9 mouse cellular contexts compared by ENCODE assay signal in genomic region chr6:136463491-136463890, GRCm38 (mm10). TPM values are rescaled to one million over a fixed set of nuclear protein-coding genes. Genes with fewer than 3 reads are reported as not detected.
A peak's percentile ranks its signal among the peaks of the same experiment; 100 is the strongest.
DNase-seq lines count a peak whose midpoint lies in the region; ATAC-seq and TF ChIP-seq lines count a peak whose summit lies in the region.
"Had no signal": no experiment of that assay in that cellular context is flagged by ENCODE, and none has a peak within 500 bp of the region (broad histone marks: within the 10 kb centered on the region; RNA-seq: fewer than 3 reads in every experiment).

No protein-coding gene starts in this region.

- H3K27ac ChIP-seq in heart, postnatal 0 days (ENCODE audit: low read depth) = 0 out of 2 replicates have a peak overlapping the region, but pooled peaks have one; percentile 40
- peak overlapping the region; percentile 26; the same call in 1 of the 2 replicates for H3K27ac ChIP-seq in bone marrow, adult 2 months (ENCODE audit: control insufficient read depth, insufficient read depth, low read depth, low read length, poor library complexity)
- H3K27ac ChIP-seq in macrophage = peak overlapping the region; percentile 74

- 71% methylated on average over 9 of the region's 9 CpGs for WGBS in heart, postnatal 0 days
- 31% methylated on average over 9 of the region's 9 CpGs for WGBS in bone marrow, adult 2 months
- WGBS in macrophage (ENCODE audit: missing documents) = 27% methylated on average over 9 of the region's 9 CpGs

- H3K9ac ChIP-seq in heart, postnatal 0 days (replicated peaks; ENCODE audit: low read depth, low read length) = no peak overlapping the region

- DNase-seq in heart, postnatal 0 days (ENCODE audit: low spot score) = no peak
- no peak for DNase-seq in heart, adult 9 months (ENCODE audit: low spot score in 2 of 2)
- peak; percentile 85 for DNase-seq in CD4-positive helper T cell, adult 2 months (ENCODE audit: low read depth, low spot score)
- no peak for DNase-seq in frontal cortex, adult 2 months (ENCODE audit: extremely low spot score in 1 of 2, low spot score in 1 of 2)
- no peak for DNase-seq in frontal cortex, postnatal 25 days (ENCODE audit: low spot score in 2 of 2)
- DNase-seq: cerebellum, adult 2 months had no signal

- H3K4me1 ChIP-seq in heart, postnatal 0 days (ENCODE audit: control insufficient read depth, insufficient read depth) = 0 out of 2 replicates have a peak, but pooled peaks cover 6% of the 10 kb centered on the region
- H3K4me1 ChIP-seq in bone marrow, adult 2 months (ENCODE audit: control insufficient read depth, insufficient read depth, low read length) = peaks cover 5% of the 10 kb centered on the region; the same call in 1 of the 2 replicates

- H3K79me2 ChIP-seq in macrophage (ENCODE audit: inconsistent target) = no peaks in the 10 kb centered on the region

- no peak for TF ChIP-seq EP300 in heart, postnatal 0 days (IDR thresholded peaks at IDR 0.05; ENCODE audit: low read depth)

- TF ChIP-seq CTCF in heart, postnatal 0 days (IDR thresholded peaks at IDR 0.05; ENCODE audit: low read depth) = no peak
- no peak for TF ChIP-seq CTCF in bone marrow, adult 2 months (IDR thresholded peaks at IDR 0.05; ENCODE audit: control insufficient read depth, insufficient read depth, low read length)

- H3K36me3 ChIP-seq in heart, postnatal 0 days (replicated peaks; ENCODE audit: control insufficient read depth, insufficient read depth, low read length) = no peaks in the 10 kb centered on the region
- no peaks in the 10 kb centered on the region for H3K36me3 ChIP-seq in macrophage (ENCODE audit: inconsistent target)

- H3K27me3 ChIP-seq in heart, postnatal 0 days (ENCODE audit: control insufficient read depth, insufficient read depth, low read length) = no peaks in the 10 kb centered on the region

- TF ChIP-seq POLR2A in bone marrow, adult 2 months (IDR thresholded peaks at IDR 0.05; ENCODE audit: borderline replicate concordance, control insufficient read depth, low read depth, low read length) = no peak

- H3K4me3 ChIP-seq in heart, postnatal 0 days (ENCODE audit: low read depth, low read length) = no peak overlapping the region
- peak overlapping the region; percentile 8 for H3K4me3 ChIP-seq in bone marrow, adult 2 months (replicated peaks; ENCODE audit: control insufficient read depth, low read depth, low read length)
- peak overlapping the region; percentile 17; the same call in 1 of the 2 replicates for H3K4me3 ChIP-seq in macrophage (ENCODE audit: inconsistent target)

- H3K9me3 ChIP-seq in heart, postnatal 0 days (replicated peaks; ENCODE audit: control insufficient read depth, low read length) = no peaks in the 10 kb centered on the region

- H3K4me2 ChIP-seq in heart, postnatal 0 days (ENCODE audit: low read depth, low read length) = no peak overlapping the region

- no peak for ATAC-seq in heart, postnatal 0 days (ENCODE audit: insufficient read depth, low read depth)
- ATAC-seq in erythroblast, adult 5-6 weeks (replicated peaks; ENCODE audit: low FRiP score, poor library complexity, severe bottlenecking) = no peak

RNA-seq across cellular contexts. Expression of gene Atf7ip, which starts 42.5 kb away (rescaled TPM):
- 43.3 and 54.5 TPM in 2 replicates for total RNA-seq in heart, postnatal 0 days (2014; rRNA removed; ENCODE audit: low replicate concordance)
- 16.5 and 19.2 TPM in 2 replicates for polyA plus RNA-seq in heart, postnatal 0 days (2015; fragmentation: Nextera tagmentation; extraction: Ambion mirVana)
- polyA plus RNA-seq in bone marrow, adult 2 months (2011; ENCODE audit: insufficient read depth, insufficient read length, low replicate concordance, missing spikeins) = 39.2 and 53.1 TPM in 2 replicates
- 100 to 1,000 TPM in 18 of 26 experiments, 10 to 100 TPM in 8; 42.6 to 322 (median 177) TPM for total RNA-seq in macrophage (2018; cell fraction: chromatin; rRNA removed)
- 10 to 100 TPM in 25 of 26 experiments, 1 to 10 TPM in 1; 4.6 to 80.8 (median 41.8) TPM for total RNA-seq in macrophage (2018; cell fraction: cytosol; rRNA removed)
- total RNA-seq in macrophage (2018; cell fraction: nucleus; rRNA removed) = 100 to 1,000 TPM in 12 of 26 experiments, 10 to 100 TPM in 14; 27.4 to 183 (median 95.2) TPM
- polyA plus RNA-seq in macrophage (2018) = 12.0 to 34.6 TPM (median 17.1 TPM) in 3 replicates
- 153 and 185 TPM in 2 replicates for total RNA-seq in erythroblast, adult 5-6 weeks (2015; ENCODE audit: low replicate concordance)
- 205 and 233 TPM in 2 replicates for total RNA-seq in erythroblast, adult 5-6 weeks (2017; ENCODE audit: low replicate concordance)
- 42.8 and 49.5 TPM in 2 replicates for polyA plus RNA-seq in frontal cortex, adult 2 months (2012; rRNA removed)

RNA-seq across cellular contexts. Expression of gene E330021D16Rik, which starts 48.1 kb away (rescaled TPM):
- total RNA-seq in heart, postnatal 0 days (2014; rRNA removed; ENCODE audit: low replicate concordance) = not detected in 2 replicates
- polyA plus RNA-seq in heart, postnatal 0 days (2015; fragmentation: Nextera tagmentation; extraction: Ambion mirVana) = not detected in 2 replicates
- polyA plus RNA-seq in bone marrow, adult 2 months (2011; ENCODE audit: insufficient read depth, insufficient read length, low replicate concordance, missing spikeins) = not detected in 2 replicates
- not detected for total RNA-seq in macrophage (2018; cell fraction: chromatin; rRNA removed)
- total RNA-seq in macrophage (2018; cell fraction: cytosol; rRNA removed) = not detected
- total RNA-seq in macrophage (2018; cell fraction: nucleus; rRNA removed) = not detected
- polyA plus RNA-seq in macrophage (2018) = not detected in 3 replicates
- not detected in 2 replicates for total RNA-seq in erythroblast, adult 5-6 weeks (2015; ENCODE audit: low replicate concordance)
- total RNA-seq in erythroblast, adult 5-6 weeks (2017; ENCODE audit: low replicate concordance) = not detected in 2 replicates
- not detected in 2 replicates for polyA plus RNA-seq in frontal cortex, adult 2 months (2012; rRNA removed)
- polyA plus RNA-seq: cerebellum, adult 2 months had no signal
